Mouse (Mus musculus) embryonic fibroblast, embryonic 13.5 days (primary cell): ENCODE data around the gene Epdr1. TPM values are rescaled to one million over a fixed set of nuclear protein-coding genes. Genes with fewer than 3 reads are reported as not detected.
A peak's percentile ranks its signal among the peaks of the same experiment; 100 is the strongest.

Experiments
- H3K27ac ChIP-seq: 2 replicates; pipeline ENCODE4 v1.5.1; 2012; ENCODE audit warnings: low read length, control low read depth, inconsistent platforms; ENCODE audit not compliant: insufficient read depth
- H3K4me1 ChIP-seq: 2 replicates; pipeline ENCODE4 v1.6.1; 2011; ENCODE audit warnings: low read length; ENCODE audit not compliant: control insufficient read depth, insufficient read depth
- H3K4me3 ChIP-seq: 2 replicates; pipeline ENCODE4 v1.5.1; 2011; ENCODE audit warnings: mild to moderate bottlenecking, control low read depth, low read length; ENCODE audit not compliant: insufficient read depth
- CTCF ChIP-seq: IDR thresholded peaks from 2 replicates; pipeline ENCODE4 v1.5.1; 2011; ENCODE audit warnings: mild to moderate bottlenecking, control low read depth, low read length, moderate library complexity, borderline replicate concordance; ENCODE audit not compliant: insufficient read depth
- POLR2A ChIP-seq: IDR thresholded peaks from 2 replicates; pipeline ENCODE4 v1.6.1; 2011; ENCODE audit warnings: low read depth, mild to moderate bottlenecking, control low read depth, low read length, moderate library complexity
- polyA plus RNA-seq: library from polyadenylated mRNA; stranded (reverse); fragments of >200 nt; gene quantifications from 2 replicates; pipeline ENCODE4 v1.2.4, GENCODE M21; 2011; ENCODE audit warnings: low read depth; ENCODE audit not compliant: missing spikeins, insufficient read length

The Epdr1 gene
- polyA plus RNA-seq, 1 experiment: 47.2 TPM

DNA sequence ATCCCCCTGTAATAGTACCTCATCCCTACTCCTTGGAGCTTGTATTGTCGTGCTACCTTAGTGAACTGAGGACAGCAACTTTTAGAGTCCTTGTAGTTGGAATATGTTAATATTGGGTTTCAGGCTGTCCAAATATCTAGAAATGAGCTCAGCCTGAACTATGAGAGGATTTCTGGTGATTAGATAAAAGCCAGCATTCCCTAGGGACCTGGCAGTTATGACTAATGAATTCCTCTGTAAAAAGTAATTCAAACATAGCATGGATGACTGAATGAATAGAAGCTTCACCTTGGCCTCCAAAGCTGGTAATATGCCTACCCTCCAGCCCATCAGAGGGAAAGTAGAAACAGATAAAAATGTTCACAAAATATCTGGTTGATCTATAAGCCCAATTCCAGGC, 6.7 kb upstream of the Epdr1 start:
- peaks cover 5% of the 10 kb centered on the region; the same call in 1 of the 2 replicates for H3K4me1 ChIP-seq
- no peak overlapping the region for H3K27ac ChIP-seq
- H3K4me3 ChIP-seq: no peak overlapping the region
- TF ChIP-seq CTCF (no peak), POLR2A (no peak)

DNA sequence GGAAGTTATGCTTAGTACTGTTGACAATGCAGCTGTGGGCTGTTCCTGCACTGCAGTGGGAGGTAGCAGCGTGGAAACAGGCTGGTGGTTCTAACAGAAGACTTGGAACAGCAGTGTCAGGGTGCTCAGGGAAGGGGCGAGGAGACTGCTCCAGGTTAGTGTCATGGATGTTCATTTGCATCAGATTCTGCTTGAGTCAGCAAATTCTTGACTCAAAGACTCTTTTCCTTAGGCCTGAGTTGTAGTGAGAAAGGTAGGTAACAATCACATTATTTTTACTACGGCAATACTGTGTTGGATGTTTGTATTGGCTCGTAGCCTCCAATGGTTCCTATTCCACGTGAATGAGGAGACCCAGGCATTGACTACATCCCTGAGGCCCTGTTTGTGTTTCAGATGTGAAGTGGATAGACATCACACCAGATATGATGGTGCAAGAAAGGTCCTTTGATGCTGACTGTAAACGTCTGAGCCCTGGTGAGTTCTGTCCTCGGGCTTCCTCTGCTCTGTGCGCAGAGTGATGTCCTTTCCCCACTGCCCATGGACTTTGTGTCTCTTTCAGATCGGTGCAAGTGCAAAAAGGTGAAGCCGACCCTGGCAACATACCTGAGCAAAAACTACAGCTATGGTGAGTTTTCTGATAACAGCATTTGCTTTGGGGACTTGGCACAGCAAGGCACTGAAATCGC, 5.0 kb upstream of the Epdr1 start:
- Histone ChIP-seq H3K4me1 (peaks cover 5% of the 10 kb centered on the region; the same call in 1 of the 2 replicates), H3K27ac (no peak overlapping the region), H3K4me3 (no peak overlapping the region)
- TF ChIP-seq CTCF (no peak), POLR2A (no peak)

DNA sequence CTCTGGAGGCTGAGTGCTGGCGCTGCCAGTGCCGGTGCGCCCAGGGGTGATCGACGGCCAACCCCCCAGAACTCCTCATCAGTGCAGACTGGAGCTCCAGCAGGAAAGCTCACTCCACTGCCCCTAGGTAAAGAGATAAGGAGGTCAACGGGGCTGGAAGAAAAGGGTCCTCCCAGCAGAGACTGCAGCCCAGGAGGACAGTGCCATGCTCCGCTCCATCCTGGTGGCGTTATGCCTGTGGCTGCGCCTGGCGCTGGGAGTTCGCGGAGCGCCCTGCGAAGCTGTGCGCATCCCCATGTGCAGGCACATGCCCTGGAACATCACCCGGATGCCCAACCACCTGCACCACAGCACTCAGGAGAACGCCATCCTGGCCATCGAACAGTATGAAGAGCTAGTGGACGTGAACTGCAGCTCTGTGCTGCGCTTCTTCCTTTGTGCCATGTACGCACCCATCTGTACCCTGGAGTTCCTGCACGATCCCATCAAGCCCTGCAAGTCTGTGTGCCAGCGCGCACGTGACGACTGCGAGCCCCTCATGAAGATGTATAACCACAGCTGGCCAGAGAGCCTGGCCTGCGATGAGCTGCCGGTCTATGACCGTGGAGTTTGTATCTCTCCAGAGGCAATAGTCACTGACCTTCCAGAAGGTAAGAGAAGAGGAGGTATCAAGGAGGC, 3.6 kb upstream of the Epdr1 start:
- no peak for TF ChIP-seq POLR2A
- TF ChIP-seq CTCF: no peak
- H3K27ac ChIP-seq: no peak overlapping the region
- peak overlapping the region; percentile 23 for H3K4me3 ChIP-seq
- H3K4me1 ChIP-seq: peaks cover 5% of the 10 kb centered on the region; the same call in 1 of the 2 replicates

DNA sequence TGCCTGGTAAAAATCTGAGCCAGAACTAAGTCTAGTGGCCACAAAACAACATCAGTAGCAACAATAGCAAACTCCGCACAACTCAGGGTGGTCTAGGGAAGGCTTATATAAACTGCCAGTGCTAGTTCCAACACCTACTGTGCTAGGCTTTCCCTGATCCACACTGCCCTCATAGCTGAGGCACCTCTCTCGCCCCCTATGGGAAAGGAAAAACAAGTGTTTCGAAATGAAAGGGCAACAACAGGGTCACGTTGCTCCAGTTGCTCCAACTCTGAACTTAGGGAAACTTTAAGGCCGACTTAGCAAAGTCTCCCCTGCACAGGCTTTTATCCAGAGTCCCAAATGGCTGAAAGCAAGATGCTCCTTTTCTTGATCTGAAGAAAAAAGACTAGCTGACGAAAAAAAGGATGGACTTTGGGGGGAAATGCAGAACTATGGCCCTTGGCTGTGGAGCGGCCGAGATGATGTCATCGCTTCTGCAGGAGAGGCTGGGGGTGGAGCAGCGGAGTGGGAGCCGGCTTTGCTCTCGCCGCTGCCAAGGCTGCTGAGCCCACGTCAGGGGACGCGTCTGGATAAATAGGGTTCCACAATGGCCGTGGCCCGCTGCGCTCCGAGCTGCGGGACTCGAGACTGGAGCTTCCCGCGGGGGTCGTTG, 3.0 kb upstream of the Epdr1 start, which contains the start of gene Sfrp4:
Gene Sfrp4 (plus strand): TSS at position 532 of the 655 bp plus-strand sequence.
- Histone ChIP-seq H3K27ac (no peak within 1 kb of the TSS), H3K4me1 (peaks cover 3% of the 10 kb centered on the region; the same call in 1 of the 2 replicates), H3K4me3 (peak within 1 kb of the TSS; percentile 23)
- TF ChIP-seq POLR2A (no peak), CTCF (peak; percentile 33; the same call in 1 of the 2 replicates)

DNA sequence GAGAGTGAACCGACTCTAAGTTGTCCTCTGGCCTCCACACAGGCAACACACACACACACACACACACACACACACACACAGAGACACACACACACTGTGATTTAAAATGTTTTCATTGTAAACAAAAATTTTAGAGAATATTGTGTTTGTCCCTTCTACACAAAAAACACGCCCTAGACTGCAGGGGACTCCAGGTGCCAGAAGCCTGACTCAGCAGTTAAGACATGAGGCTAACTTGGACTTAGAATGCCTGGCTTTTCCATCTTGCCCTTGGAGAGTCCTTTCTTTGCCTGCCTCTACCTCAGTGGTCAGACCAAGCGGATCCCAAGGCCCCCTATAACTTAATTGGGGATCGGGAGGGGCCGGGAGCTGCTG, 899 bp downstream of the Epdr1 start:
- Histone ChIP-seq H3K4me1 (no peaks in the 10 kb centered on the region), H3K27ac (no peak overlapping the region), H3K4me3 (peak overlapping the region; percentile 55)
- TF ChIP-seq POLR2A: no peak
- no peak for TF ChIP-seq CTCF

DNA sequence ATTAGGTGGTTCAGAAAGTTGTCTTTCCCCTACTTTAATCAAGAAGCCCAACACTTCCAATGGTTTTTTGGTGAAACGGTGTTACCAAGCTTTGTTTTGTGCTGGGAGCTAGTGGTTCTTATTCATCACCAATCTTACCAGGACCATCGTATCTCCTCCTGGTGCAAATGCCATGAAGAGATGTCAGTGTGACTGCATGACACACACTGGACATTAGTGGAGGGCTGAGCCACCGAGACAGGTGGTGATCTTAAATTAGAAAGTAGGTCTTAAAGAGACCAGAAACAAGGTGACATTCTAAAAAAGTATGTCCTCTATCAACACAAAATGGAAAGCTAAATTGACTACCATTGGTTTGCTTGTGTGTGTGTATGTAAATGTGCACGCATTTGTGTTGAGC, 1.6 kb downstream of the Epdr1 start:
- TF ChIP-seq CTCF (no peak), POLR2A (no peak)
- Histone ChIP-seq H3K4me1 (no peaks in the 10 kb centered on the region), H3K27ac (no peak overlapping the region), H3K4me3 (no peak overlapping the region)

DNA sequence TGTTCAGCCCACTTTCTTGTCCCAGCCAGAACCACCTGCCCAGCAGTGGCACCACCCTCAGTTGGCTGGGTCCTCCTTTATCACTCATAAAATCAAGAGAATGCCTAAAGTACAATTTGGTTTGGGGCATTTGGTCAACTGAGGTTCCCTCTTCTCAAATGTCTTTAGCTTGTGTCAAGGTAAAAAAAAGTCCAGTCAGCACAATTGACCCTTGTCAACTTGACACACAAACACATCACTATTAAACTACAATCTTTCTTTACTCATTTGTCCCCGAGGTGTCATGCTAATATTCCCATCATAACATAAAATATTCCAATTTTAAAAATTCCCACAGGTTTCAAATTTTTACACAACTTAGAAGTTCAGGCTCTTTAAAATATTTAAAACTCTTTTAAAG, 5.4 kb downstream of the Epdr1 start:
- Histone ChIP-seq H3K27ac (no peak overlapping the region), H3K4me1 (no peaks in the 10 kb centered on the region), H3K4me3 (no peak overlapping the region)
- no peak for TF ChIP-seq CTCF
- no peak for TF ChIP-seq POLR2A

DNA sequence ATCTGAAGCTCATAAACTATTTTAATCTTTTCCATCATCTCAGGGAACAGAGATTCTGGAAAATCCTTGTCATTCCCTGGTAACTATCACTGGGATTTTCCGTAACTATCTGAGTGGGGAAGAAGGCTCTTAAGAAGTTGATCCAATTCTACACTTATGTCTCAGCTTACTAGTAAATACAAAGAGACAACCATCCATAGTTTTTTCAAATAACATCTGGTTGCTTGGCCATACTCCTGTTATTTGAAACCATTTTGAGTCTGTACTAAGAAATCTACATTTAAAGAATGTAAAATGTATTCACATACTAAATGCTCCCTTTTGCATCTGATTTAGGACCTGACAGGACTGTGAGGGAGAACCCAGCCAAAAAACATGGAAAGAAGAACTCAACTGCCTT, 6.3 kb downstream of the Epdr1 start:
- no peak overlapping the region for H3K4me3 ChIP-seq
- no peaks in the 10 kb centered on the region for H3K4me1 ChIP-seq
- TF ChIP-seq POLR2A: no peak
- TF ChIP-seq CTCF: no peak
- H3K27ac ChIP-seq: no peak overlapping the region

DNA sequence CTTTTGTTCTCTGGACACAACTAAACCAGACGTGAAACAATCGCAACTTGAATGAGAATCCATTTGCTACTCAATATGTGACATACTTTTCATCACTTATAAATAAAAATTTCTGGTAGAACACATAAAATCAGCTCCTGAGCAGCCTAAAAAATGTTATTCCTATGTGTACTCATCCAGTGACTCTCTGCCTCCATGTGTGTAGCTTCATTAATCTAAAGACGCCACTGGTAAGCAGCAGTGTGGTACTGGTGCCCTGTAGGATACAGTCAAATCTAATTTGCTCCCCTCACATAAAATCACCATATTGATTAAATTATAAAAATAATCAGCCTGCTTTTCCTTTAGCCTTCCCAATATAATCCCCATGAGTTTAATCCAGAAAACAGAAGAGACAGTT, 6.8 kb downstream of the Epdr1 start:
- Histone ChIP-seq H3K27ac (no peak overlapping the region), H3K4me3 (no peak overlapping the region), H3K4me1 (no peaks in the 10 kb centered on the region)
- TF ChIP-seq CTCF (no peak), POLR2A (no peak)

DNA sequence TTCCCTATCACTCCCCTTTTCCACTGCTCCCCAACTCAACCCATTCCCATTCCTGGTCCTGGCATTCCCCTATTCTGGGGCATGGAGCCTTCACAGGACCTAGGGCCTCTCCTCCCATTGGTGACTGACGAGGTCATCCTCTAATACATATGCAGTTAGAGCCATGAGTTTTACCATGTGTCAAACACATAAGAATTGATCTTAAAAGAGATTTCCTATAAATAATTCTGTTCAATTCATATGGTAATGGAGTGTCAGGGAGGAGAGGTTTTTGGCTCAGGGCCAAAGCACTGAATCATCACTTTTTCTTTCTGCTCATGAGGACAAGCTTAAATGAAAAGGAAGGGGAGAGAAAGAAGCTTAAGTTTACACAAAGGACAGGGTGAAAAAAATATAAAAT, 7.4 kb downstream of the Epdr1 start:
- Histone ChIP-seq H3K4me3 (no peak overlapping the region), H3K27ac (no peak overlapping the region), H3K4me1 (no peaks in the 10 kb centered on the region)
- TF ChIP-seq CTCF: no peak
- TF ChIP-seq POLR2A: no peak
